Mouse (Mus musculus) lung, postnatal 0 days (tissue): ENCODE measurements around the gene Mbtps1.

Experiments used
- CTCF ChIP-seq: IDR thresholded peaks from 2 replicates; pipeline ENCODE4 v1.5.1; 2016; ENCODE audit warnings: antibody characterized with exemption, mild to moderate bottlenecking
- EP300 ChIP-seq: IDR thresholded peaks from 2 replicates; pipeline ENCODE4 v1.6.1; 2016; ENCODE audit warnings: antibody characterized with exemption, mild to moderate bottlenecking, control low read depth

GRCm38 (mm10) chr8:119606224-119606623, 47.7 kb upstream of the Mbtps1 start:
- TF ChIP-seq CTCF (peak; percentile 44), EP300 (no peak)
